Mouse (Mus musculus) testis, adult 2 months (tissue): Measurements from ENCODE around the gene Tmem87a. TPM values are rescaled to one million over a fixed set of nuclear protein-coding genes. Genes with fewer than 3 reads are reported as not detected.
A peak's percentile ranks its signal among the peaks of the same experiment; 100 is the strongest.

ENCODE experiments used
- H3K27ac ChIP-seq: fragments of 200-500 bp; 2 replicates; pipeline ENCODE4 v1.5.1; 2012; ENCODE audit warnings: low read depth, low read length; ENCODE audit not compliant: control insufficient read depth, insufficient read depth
- H3K27me3 ChIP-seq: fragments of 200-500 bp; 2 replicates; pipeline ENCODE4 v1.6.1; 2012; ENCODE audit warnings: mild to moderate bottlenecking, low read length, moderate library complexity; ENCODE audit not compliant: control insufficient read depth, insufficient read depth
- H3K36me3 ChIP-seq: fragments of 200-500 bp; 2 replicates; pipeline ENCODE4 v1.6.1; 2012; ENCODE audit warnings: mild to moderate bottlenecking, low read length; ENCODE audit not compliant: control insufficient read depth, insufficient read depth
- H3K4me1 ChIP-seq: fragments of 200-500 bp; 2 replicates; pipeline ENCODE4 v1.6.1; 2012; ENCODE audit warnings: low read length; ENCODE audit not compliant: control insufficient read depth, insufficient read depth
- H3K4me3 ChIP-seq: fragments of 200-500 bp; 2 replicates; pipeline ENCODE4 v1.5.1; 2012; ENCODE audit warnings: low read depth, mild to moderate bottlenecking, low read length, moderate library complexity, mixed read lengths; ENCODE audit not compliant: control insufficient read depth
- CTCF ChIP-seq: fragments of 200-500 bp; IDR thresholded peaks from 2 replicates; pipeline ENCODE4 v1.5.1; 2012; ENCODE audit warnings: low read depth, mild to moderate bottlenecking, inconsistent platforms, low read length, moderate library complexity; ENCODE audit not compliant: control insufficient read depth, insufficient read depth, insufficient replicate concordance
- POLR2A ChIP-seq: fragments of 200-500 bp; IDR thresholded peaks from 2 replicates; pipeline ENCODE4 v1.6.1; 2012; ENCODE audit warnings: low read depth, mild to moderate bottlenecking, inconsistent platforms, low read length, moderate library complexity; ENCODE audit not compliant: control insufficient read depth
- polyA plus RNA-seq: library from polyadenylated mRNA; depleted of rRNA; stranded (reverse); fragments of >200 nt; gene quantifications from 2 replicates; pipeline ENCODE4 v1.2.3, GENCODE M21; 2012; rRNA removed

Tmem87a gene
- polyA plus RNA-seq: 6.7 and 7.2 TPM in 2 replicates

- peak; percentile 76 for TF ChIP-seq POLR2A
- no peak for TF ChIP-seq CTCF
- no peaks in the 10 kb centered on the region; the same call in 1 of the 2 replicates for H3K36me3 ChIP-seq
- no peaks in the 10 kb centered on the region for H3K27me3 ChIP-seq
- peak within 1 kb of the TSS; percentile 95 for H3K27ac ChIP-seq
- H3K4me1 ChIP-seq: peaks cover 3% of the 10 kb centered on the region
- peak within 1 kb of the TSS; percentile 97 for H3K4me3 ChIP-seq
Measured at GRCm38 (mm10) chr2:120403986-120404822, at the start of gene Tmem87a. Tmem87a (minus strand) TSS chr2:120404113.

GRCm38 (mm10) chr2:120452600-120452999 lies 48.7 kb upstream of the Tmem87a start:
- Histone ChIP-seq H3K36me3 (no peaks in the 10 kb centered on the region), H3K4me3 (no peak overlapping the region), H3K27ac (no peak overlapping the region), H3K4me1 (no peaks in the 10 kb centered on the region), H3K27me3 (no peaks in the 10 kb centered on the region)
- no peak for TF ChIP-seq CTCF
- TF ChIP-seq POLR2A: no peak

GRCm38 (mm10) chr2:120450724-120451123 lies 46.8 kb upstream of the Tmem87a start:
- Histone ChIP-seq H3K36me3 (no peaks in the 10 kb centered on the region), H3K4me3 (no peak overlapping the region), H3K4me1 (no peaks in the 10 kb centered on the region), H3K27ac (no peak overlapping the region), H3K27me3 (no peaks in the 10 kb centered on the region)
- TF ChIP-seq CTCF: no peak
- TF ChIP-seq POLR2A: no peak

GRCm38 (mm10) chr2:120447306-120447705 lies 43.4 kb upstream of the Tmem87a start:
- Histone ChIP-seq H3K36me3 (no peaks in the 10 kb centered on the region), H3K4me1 (no peaks in the 10 kb centered on the region), H3K27me3 (no peaks in the 10 kb centered on the region), H3K27ac (no peak overlapping the region), H3K4me3 (no peak overlapping the region)
- TF ChIP-seq CTCF: no peak
- TF ChIP-seq POLR2A: no peak

GRCm38 (mm10) chr2:120446373-120446772 lies 42.5 kb upstream of the Tmem87a start:
- no peak overlapping the region for H3K27ac ChIP-seq
- no peaks in the 10 kb centered on the region for H3K4me1 ChIP-seq
- no peaks in the 10 kb centered on the region for H3K27me3 ChIP-seq
- TF ChIP-seq POLR2A (no peak), CTCF (no peak)
- no peak overlapping the region for H3K4me3 ChIP-seq
- H3K36me3 ChIP-seq: no peaks in the 10 kb centered on the region

GRCm38 (mm10) chr2:120444486-120444885 lies 40.6 kb upstream of the Tmem87a start:
- H3K27me3 ChIP-seq: no peaks in the 10 kb centered on the region

GRCm38 (mm10) chr2:120424386-120424785 lies 20.5 kb upstream of the Tmem87a start:
- TF ChIP-seq POLR2A (no peak), CTCF (no peak)
- H3K4me1 ChIP-seq: no peaks in the 10 kb centered on the region
- H3K4me3 ChIP-seq: no peak overlapping the region
- no peak overlapping the region for H3K27ac ChIP-seq
- peaks cover 3% of the 10 kb centered on the region for H3K36me3 ChIP-seq
- H3K27me3 ChIP-seq: no peaks in the 10 kb centered on the region

More at GRCm38 (mm10) chr2:120444486-120444885, 40.6 kb upstream of the Tmem87a start:
- Histone ChIP-seq H3K4me1 (no peaks in the 10 kb centered on the region), H3K4me3 (no peak overlapping the region), H3K27ac (no peak overlapping the region), H3K36me3 (no peaks in the 10 kb centered on the region)
- TF ChIP-seq POLR2A (no peak), CTCF (no peak)
